Mouse (Mus musculus) heart, embryonic 12.5 days (tissue): ENCODE data around the gene Mgat5. TPM values are rescaled to one million over a fixed set of nuclear protein-coding genes. Genes with fewer than 3 reads are reported as not detected.

ENCODE experiments used
- ATAC-seq: fragments of 200-750 bp; cut with Nextera tagmentation; 2 replicates; pipeline ENCODE4 v1.8.0; 2017; ENCODE audit warnings: moderate TSS enrichment, moderate library complexity; ENCODE audit not compliant: insufficient number of reproducible peaks, low FRiP score
- H3K27ac ChIP-seq: fragments of 300-500 bp; sonication (generic); 2 replicates; pipeline ENCODE4 v1.5.1; 2016; ENCODE audit warnings: mild to moderate bottlenecking, moderate library complexity; ENCODE audit not compliant: poor library complexity, severe bottlenecking
- H3K27me3 ChIP-seq: fragments of 300-500 bp; sonication (generic); replicated peaks from 2 replicates; pipeline ENCODE4 v1.6.1; 2016; ENCODE audit warnings: mild to moderate bottlenecking, moderate library complexity
- H3K36me3 ChIP-seq: fragments of 300-500 bp; sonication (generic); 2 replicates; pipeline ENCODE4 v1.6.1; 2016; ENCODE audit warnings: mild to moderate bottlenecking, moderate library complexity
- H3K4me1 ChIP-seq: fragments of 300-500 bp; sonication (generic); replicated peaks from 2 replicates; pipeline ENCODE4 v1.6.1; 2016; ENCODE audit warnings: mild to moderate bottlenecking
- H3K4me2 ChIP-seq: fragments of 300-500 bp; sonication (generic); 2 replicates; pipeline ENCODE4 v1.6.1; 2016; ENCODE audit warnings: mild to moderate bottlenecking, moderate library complexity
- H3K4me3 ChIP-seq: fragments of 300-500 bp; sonication (generic); 2 replicates; pipeline ENCODE4 v1.5.1; 2016; ENCODE audit warnings: mild to moderate bottlenecking
- H3K9ac ChIP-seq: fragments of 300-500 bp; sonication (generic); 2 replicates; pipeline ENCODE4 v1.6.1; 2016; ENCODE audit warnings: mild to moderate bottlenecking, moderate library complexity
- H3K9me3 ChIP-seq: fragments of 300-500 bp; sonication (generic); replicated peaks from 2 replicates; pipeline ENCODE4 v1.6.1; 2016; ENCODE audit warnings: mild to moderate bottlenecking, moderate library complexity
- WGBS: fragments of 180-500 bp; shearing (Covaris S2); methylation state at CpG from one replicate; pipeline ENCODE4 v1.1.7; 2016; 5-methylcytosine and 5-hydroxymethylcytosine counted together
- polyA plus RNA-seq: library from polyadenylated mRNA; unstranded; fragments of >200 nt; fragmentation: Nextera tagmentation; extraction: Ambion mirVana; gene quantifications from 2 replicates; pipeline ENCODE4 v1.2.1, GENCODE M21; 2016

Gene Mgat5
- polyA plus RNA-seq, 1 experiment from 2014 or later, result 4.3 TPM

DNA sequence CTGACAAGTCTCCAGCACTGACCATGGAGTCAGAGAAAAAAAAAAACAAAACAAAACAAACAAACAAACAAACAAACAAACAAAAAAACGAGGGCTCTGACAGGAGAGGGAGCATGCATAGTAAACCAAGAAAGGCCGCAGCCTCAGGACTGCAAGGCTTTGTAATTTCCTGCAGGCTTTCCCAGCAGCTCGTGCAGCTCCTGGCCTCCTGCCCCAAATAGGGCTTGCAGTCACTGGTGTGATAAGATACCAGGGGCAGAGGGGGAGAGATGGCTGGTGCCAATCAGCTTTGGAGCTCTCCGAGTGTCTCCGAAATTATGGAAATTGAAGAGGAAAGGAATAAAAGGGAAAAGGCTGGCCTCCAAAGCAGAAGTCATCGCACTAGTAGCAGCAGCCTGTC, 260.5 kb downstream of the Mgat5 start:
- H3K27me3 ChIP-seq, result no peaks in the 10 kb centered on the region
- peaks cover 7% of the 10 kb centered on the region; the same call in 1 of the 2 replicates for H3K36me3 ChIP-seq
- H3K4me1 ChIP-seq, result peaks cover 25% of the 10 kb centered on the region
- peak overlapping the region; percentile 55 for H3K27ac ChIP-seq
- 10% methylated on average over 6 of the region's 6 CpGs for WGBS
- no peaks in the 10 kb centered on the region for H3K9me3 ChIP-seq
- no peak for ATAC-seq
- no peak overlapping the region for H3K4me3 ChIP-seq
- no peak overlapping the region for H3K9ac ChIP-seq
- peak overlapping the region; percentile 42 for H3K4me2 ChIP-seq

DNA sequence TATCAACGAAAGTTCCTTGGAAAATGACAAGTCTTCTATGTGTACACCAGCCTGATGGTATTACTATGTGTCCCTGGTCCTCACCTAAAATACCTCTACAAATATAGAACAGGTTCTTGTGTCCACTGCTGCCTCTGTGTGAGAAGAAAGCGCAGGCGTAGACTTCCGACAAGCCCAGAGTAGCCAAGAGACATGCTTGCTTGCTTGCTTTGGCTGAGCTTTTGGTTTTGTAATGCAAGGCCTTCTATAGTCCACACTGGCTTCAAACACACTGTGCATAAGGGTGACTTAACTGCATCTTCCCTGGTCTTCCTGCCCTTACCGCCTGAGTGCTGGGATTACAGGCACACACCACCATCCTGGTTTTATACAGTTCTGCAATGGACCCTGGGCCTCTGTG, 262.4 kb downstream of the Mgat5 start:
- 92% methylated on average over 5 of the region's 5 CpGs for WGBS
- peaks cover 18% of the 10 kb centered on the region for H3K36me3 ChIP-seq

DNA sequence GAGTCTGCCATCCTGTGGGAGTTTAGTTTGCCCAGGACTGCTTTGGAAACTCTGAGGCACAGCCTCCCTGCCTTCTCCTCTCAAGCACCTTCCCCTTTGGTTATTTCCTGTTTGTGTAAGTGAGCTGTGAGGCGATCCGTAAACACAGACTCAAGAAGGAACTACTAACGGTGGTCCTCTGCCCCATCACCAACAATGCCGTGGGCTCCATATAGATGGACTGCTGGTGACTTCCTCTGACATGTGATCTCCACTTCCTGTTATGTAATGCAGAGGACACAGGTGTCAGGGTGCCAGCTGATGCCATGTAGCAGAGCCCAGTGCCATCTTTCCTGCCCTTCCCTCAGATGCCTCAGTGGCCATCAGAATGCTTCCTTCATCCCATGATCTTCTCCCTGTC, 265.4 kb downstream of the Mgat5 start:
- Histone ChIP-seq H3K4me2 (no peak overlapping the region), H3K4me3 (no peak overlapping the region), H3K27ac (no peak overlapping the region), H3K27me3 (no peaks in the 10 kb centered on the region), H3K36me3 (peaks cover 15% of the 10 kb centered on the region), H3K9ac (no peak overlapping the region), H3K4me1 (peaks cover 28% of the 10 kb centered on the region), H3K9me3 (no peaks in the 10 kb centered on the region)
- no peak for ATAC-seq
- WGBS, result 57% methylated on average over 4 of the region's 4 CpGs

More for the DNA sequence above, 262.4 kb downstream of the Mgat5 start:
- H3K27me3 ChIP-seq, result no peaks in the 10 kb centered on the region
- ATAC-seq, result no peak
- no peak overlapping the region for H3K4me3 ChIP-seq
- no peak overlapping the region for H3K9ac ChIP-seq
- H3K4me2 ChIP-seq, result no peak overlapping the region
- H3K27ac ChIP-seq, result no peak overlapping the region
- H3K4me1 ChIP-seq, result peaks cover 21% of the 10 kb centered on the region
- H3K9me3 ChIP-seq, result no peaks in the 10 kb centered on the region

DNA sequence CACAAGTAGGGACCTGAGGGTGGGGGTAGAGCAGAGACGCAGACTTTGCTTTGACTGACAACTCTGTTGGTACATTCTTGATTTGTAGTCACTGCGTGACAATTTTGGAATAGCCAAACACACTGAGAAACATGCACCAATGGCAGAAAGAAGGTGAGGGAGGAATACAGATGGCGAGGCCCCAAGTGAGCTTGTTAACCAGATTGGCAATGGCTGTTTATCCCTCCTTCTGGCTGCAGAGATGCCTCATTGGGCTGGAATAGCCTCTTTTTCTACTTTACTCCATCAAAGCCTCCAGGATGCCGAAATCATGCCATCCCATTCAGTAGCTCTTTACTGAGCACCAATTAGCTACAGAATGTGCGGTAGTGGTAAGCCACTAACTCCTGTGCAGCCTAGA, 270.9 kb downstream of the Mgat5 start:
- H3K4me3 ChIP-seq, result no peak overlapping the region
- no peaks in the 10 kb centered on the region for H3K9me3 ChIP-seq
- peaks cover 31% of the 10 kb centered on the region for H3K36me3 ChIP-seq
- H3K4me2 ChIP-seq, result no peak overlapping the region
- peaks cover 34% of the 10 kb centered on the region for H3K4me1 ChIP-seq
- H3K27ac ChIP-seq, result no peak overlapping the region
- ATAC-seq, result no peak
- 92% methylated on average over 5 of the region's 5 CpGs for WGBS
- H3K9ac ChIP-seq, result no peak overlapping the region
- H3K27me3 ChIP-seq, result no peaks in the 10 kb centered on the region

DNA sequence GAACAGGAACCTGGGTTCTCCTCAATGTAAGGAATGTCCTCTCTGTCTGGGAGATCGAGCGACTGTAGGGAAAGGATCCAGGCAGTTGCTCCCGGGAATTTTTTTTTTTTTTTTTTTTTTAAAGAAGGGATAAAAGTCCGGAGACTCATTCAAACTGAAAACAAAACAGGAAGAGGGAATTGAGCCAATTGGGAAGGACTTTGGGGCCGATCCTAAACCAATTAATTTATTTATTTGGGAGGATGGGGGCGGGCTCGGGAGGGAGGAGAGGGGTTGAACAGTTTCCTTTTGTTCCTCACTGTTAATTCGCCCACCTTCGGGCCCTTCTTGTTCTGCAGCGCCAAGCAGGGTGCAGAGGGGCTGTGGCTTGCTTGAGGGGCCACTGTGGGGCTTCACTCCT, 278.1 kb downstream of the Mgat5 start:
- Histone ChIP-seq H3K36me3 (peaks cover 25% of the 10 kb centered on the region; the same call in 1 of the 2 replicates), H3K4me1 (0 out of 2 replicates have a peak, but pooled peaks cover 9% of the 10 kb centered on the region), H3K4me3 (no peak overlapping the region), H3K4me2 (no peak overlapping the region), H3K27ac (no peak overlapping the region), H3K27me3 (no peaks in the 10 kb centered on the region), H3K9me3 (no peaks in the 10 kb centered on the region), H3K9ac (no peak overlapping the region)
- WGBS, result 77% methylated on average over 10 of the region's 10 CpGs
- no peak for ATAC-seq

DNA sequence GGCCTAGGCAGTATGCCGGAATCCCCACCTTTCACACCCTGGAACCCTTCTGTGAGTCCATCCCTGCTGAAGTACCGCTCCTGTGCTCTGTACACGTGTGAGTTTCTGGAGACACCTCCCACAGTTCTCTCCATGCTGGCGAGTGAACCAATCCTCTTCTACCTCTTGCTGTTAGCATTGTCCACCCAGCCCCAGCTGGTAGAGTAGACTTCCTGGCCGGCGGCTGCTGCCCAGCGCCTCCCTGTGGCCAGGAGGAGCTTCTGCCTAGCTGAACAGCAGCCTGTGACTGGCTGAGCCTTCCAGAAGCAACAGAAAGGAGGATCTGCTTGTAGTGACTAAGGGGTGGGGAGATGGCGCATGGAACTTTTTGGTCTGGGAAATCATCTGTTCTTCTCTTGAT, 279.4 kb downstream of the Mgat5 start:
- no peak overlapping the region for H3K27ac ChIP-seq
- 0 out of 2 replicates have a peak, but pooled peaks cover 3% of the 10 kb centered on the region for H3K4me1 ChIP-seq
- WGBS, result 91% methylated on average over 8 of the region's 8 CpGs
- no peak overlapping the region for H3K4me3 ChIP-seq
- no peaks in the 10 kb centered on the region for H3K27me3 ChIP-seq
- H3K9ac ChIP-seq, result no peak overlapping the region
- no peaks in the 10 kb centered on the region for H3K9me3 ChIP-seq
- H3K36me3 ChIP-seq, result peaks cover 22% of the 10 kb centered on the region; the same call in 1 of the 2 replicates
- H3K4me2 ChIP-seq, result no peak overlapping the region
- no peak for ATAC-seq

DNA sequence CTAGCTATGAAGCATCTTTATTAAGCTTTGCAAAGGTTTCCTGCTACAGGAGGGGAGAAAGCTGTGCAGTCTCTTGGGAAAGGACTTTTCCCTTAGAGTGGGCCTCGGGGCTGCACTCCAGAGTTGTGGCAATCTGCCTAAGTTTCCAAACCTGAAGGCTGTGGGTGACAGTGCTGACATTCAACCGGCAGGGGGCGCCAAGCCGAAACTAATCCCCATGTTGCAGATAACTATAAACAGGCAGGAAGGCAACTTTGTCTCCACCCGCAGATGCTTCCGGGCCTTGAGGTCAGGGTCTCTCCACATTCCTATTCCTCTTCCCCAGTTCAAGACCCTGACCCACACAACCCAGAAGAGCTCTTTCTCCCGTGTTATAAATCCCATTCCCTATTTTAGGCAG, 280.0 kb downstream of the Mgat5 start:
- no peak overlapping the region for H3K4me2 ChIP-seq
- H3K9ac ChIP-seq, result no peak overlapping the region
- H3K27me3 ChIP-seq, result no peaks in the 10 kb centered on the region
- WGBS, result 44% methylated on average over 7 of the region's 7 CpGs
- no peaks in the 10 kb centered on the region for H3K4me1 ChIP-seq
- H3K27ac ChIP-seq, result no peak overlapping the region
- no peak overlapping the region for H3K4me3 ChIP-seq
- no peak for ATAC-seq
- no peaks in the 10 kb centered on the region for H3K9me3 ChIP-seq
- peaks cover 22% of the 10 kb centered on the region; the same call in 1 of the 2 replicates for H3K36me3 ChIP-seq

DNA sequence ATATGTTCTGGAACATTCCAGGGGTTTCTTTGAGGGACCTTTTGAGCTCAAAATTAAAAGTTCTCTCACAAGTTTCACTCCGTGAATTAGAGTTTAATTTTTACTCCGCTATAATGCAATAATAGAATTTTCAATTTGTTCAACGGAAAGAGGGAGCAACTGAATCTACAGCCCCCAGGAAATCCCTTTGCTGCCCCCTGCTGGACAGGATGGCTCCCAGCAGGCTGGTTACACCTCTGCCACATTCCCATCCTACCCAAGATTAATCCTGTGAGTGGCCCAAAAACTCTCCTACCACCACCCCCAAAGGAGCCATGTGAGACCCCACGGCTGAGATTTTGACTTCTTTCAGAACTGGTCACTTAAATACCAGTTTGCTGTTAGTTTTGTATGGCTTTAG, 282.3 kb downstream of the Mgat5 start:
- ATAC-seq, result no peak
- WGBS, result 81% methylated on average over 4 of the region's 4 CpGs
- peaks cover 12% of the 10 kb centered on the region; the same call in 1 of the 2 replicates for H3K36me3 ChIP-seq
- H3K4me3 ChIP-seq, result no peak overlapping the region
- H3K27me3 ChIP-seq, result no peaks in the 10 kb centered on the region
- H3K9me3 ChIP-seq, result no peaks in the 10 kb centered on the region
- no peak overlapping the region for H3K9ac ChIP-seq
- H3K4me1 ChIP-seq, result no peaks in the 10 kb centered on the region
- no peak overlapping the region for H3K4me2 ChIP-seq
- no peak overlapping the region for H3K27ac ChIP-seq

DNA sequence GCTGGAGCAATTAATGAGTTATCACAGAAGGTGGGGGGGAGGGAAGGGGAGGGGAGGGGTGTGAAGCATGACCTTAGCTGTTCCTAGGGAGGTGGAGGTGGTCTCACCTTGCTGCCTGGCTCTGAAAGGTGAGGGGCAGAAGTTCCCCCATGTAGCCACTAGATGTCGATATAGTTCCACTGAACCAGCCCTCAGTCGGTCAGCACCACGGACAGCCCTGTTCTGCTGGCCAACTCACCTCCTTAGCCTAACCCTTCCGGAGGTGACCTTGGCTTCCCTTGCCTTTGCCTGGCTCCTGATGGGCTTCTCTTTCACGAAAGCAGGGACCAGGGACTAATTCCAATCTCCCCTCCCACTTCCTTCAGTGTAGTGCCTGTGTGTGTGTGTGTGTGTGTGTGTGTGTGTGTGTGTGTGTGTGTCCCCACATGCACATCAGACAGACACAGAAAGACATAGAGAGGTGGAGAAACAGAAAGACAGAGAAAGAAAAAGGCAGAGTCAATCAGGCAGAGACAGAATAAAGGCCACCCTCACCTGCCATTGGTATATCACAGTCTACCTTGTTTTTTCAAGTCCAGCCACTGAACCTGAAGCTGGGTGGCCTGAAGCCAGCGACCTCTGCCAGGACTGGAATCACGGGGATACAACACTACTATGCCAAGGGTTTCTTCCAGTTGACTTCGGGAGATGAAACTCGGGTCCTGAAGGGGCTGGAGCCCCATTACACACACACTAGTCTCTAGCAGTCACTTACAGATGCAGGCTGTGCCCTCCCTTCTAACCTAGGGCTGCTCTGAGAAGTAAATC, 292.1 kb downstream of the Mgat5 start:
- Histone ChIP-seq H3K4me2 (no peak overlapping the region), H3K36me3 (no peaks in the 10 kb centered on the region), H3K9me3 (no peaks in the 10 kb centered on the region), H3K27me3 (no peaks in the 10 kb centered on the region), H3K9ac (no peak overlapping the region), H3K4me3 (no peak overlapping the region), H3K4me1 (peaks cover 8% of the 10 kb centered on the region; the same call in 1 of the 2 replicates), H3K27ac (no peak overlapping the region)
- WGBS, result 33% methylated on average over 9 of the region's 9 CpGs
- no peak for ATAC-seq

DNA sequence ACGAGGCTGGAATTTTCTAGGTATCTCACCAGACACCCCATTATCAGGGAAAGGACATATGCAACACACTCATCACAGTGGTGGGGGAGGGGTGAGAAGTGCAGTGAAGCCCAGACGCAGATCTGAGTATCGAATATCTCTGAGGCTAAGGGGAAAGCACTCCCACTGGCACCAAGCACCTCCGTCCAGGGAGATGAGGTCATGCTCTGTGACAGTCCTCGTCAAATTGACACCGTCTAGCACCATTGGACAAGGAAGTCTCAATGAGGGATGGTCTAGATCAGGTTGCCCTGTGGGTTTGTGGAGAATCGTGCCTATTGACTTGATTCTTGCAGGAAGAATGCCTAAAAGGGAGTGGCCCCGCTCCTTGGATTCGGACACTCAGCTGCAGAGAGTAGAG, 293.9 kb downstream of the Mgat5 start:
- no peak for ATAC-seq
- no peaks in the 10 kb centered on the region for H3K9me3 ChIP-seq
- H3K27ac ChIP-seq, result no peak overlapping the region
- H3K36me3 ChIP-seq, result no peaks in the 10 kb centered on the region
- 32% methylated on average over 9 of the region's 9 CpGs for WGBS
- no peaks in the 10 kb centered on the region for H3K27me3 ChIP-seq
- H3K4me2 ChIP-seq, result no peak overlapping the region
- H3K9ac ChIP-seq, result no peak overlapping the region
- peaks cover 10% of the 10 kb centered on the region; the same call in 1 of the 2 replicates for H3K4me1 ChIP-seq
- H3K4me3 ChIP-seq, result no peak overlapping the region

DNA sequence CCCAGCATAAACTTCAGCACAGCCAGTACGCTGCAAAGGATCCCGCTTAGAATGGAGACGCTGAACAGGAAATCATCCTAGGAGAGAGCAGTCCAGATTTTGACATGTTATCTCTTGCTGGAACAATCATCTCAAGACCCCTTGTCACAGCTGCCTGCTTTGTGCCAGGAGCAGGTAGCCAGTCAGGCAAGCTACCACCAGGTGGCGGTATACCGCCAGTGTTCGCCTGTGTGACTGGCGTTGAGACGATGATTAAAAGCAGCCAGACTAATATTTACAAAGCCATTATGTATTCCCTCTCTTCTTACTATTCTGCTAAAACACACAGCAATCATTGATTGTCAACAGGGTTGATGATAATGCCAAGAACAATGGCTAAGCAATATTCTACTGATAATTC, 295.4 kb downstream of the Mgat5 start:
- Histone ChIP-seq H3K36me3 (no peaks in the 10 kb centered on the region), H3K27me3 (no peaks in the 10 kb centered on the region), H3K27ac (no peak overlapping the region), H3K4me3 (no peak overlapping the region), H3K4me1 (peaks cover 14% of the 10 kb centered on the region; the same call in 1 of the 2 replicates), H3K9me3 (no peaks in the 10 kb centered on the region), H3K9ac (no peak overlapping the region), H3K4me2 (no peak overlapping the region)
- no peak for ATAC-seq
- 6% methylated on average over 8 of the region's 8 CpGs for WGBS
